Mouse (Mus musculus): Measurements from ENCODE around the gene Ankrd11.

DNA sequence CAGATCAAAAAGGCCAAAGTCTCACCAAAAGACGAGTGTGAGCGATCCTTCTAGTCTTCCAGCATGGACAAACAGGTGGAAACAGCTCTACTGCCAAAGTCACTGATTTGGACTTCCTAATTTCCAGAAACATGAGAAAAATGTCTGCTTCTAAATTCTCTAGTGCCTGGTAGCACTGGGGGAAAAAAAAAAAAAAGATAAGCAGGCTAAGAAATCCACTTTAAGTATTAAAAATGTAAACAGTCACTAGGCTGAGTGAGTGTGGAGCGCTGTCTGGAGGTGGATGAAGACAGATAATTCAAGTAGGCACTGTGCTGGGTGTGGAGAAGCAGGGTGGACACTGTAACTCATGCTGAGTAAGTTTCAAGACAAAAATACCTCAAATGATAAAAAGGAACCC, 106.2 kb downstream of the Ankrd11 start:
- TF ChIP-seq TAL1 (IDR thresholded peaks at IDR 0.05; ENCODE audit: low read length) (no peak), POLR2A (IDR thresholded peaks at IDR 0.05; ENCODE audit: control insufficient read depth in 1 of 2, insufficient read depth in 1 of 2, low read depth in 1 of 2, low read length in 2 of 2, poor library complexity in 1 of 2) (no peak), MAX (IDR thresholded peaks at IDR 0.05; ENCODE audit: low read length) (no peak), CTCF (IDR thresholded peaks at IDR 0.05 in 2 of 3, conservative IDR thresholded peaks at IDR 0.05 in 1 of 3; ENCODE audit: control insufficient read depth in 1 of 3, insufficient read depth in 1 of 3, low read depth in 2 of 3, low read length in 3 of 3, poor library complexity in 1 of 3, severe bottlenecking in 1 of 3) (no peak), ZC3H11A (IDR thresholded peaks at IDR 0.05; ENCODE audit: low read depth, low read length) (no peak), EP300 (IDR thresholded peaks at IDR 0.05; ENCODE audit: low read depth in 1 of 2, low read length in 2 of 2) (no peak), KAT2A (conservative IDR thresholded peaks at IDR 0.05; ENCODE audit: low read depth, low read length) (no peak), GATA1 (IDR thresholded peaks at IDR 0.05; ENCODE audit: low read depth, low read length) (no peak)
